Comparison of ENCODE assay signal across 21 mouse cellular contexts in genomic region chr7:129665411-129665810, GRCm38 (mm10).
DNase-seq lines count a peak whose midpoint lies in the region; ATAC-seq lines count a peak whose summit lies in the region.
"Had no signal": no experiment of that assay in that cellular context is flagged by ENCODE, and none has a peak within 500 bp of the region (broad histone marks: within the 10 kb centered on the region; RNA-seq: fewer than 3 reads in every experiment).

No protein-coding gene starts in this region.

- H3K27ac ChIP-seq in kidney, embryonic 15.5 days: peak overlapping the region; percentile 22; the same call in 1 of the 2 replicates
- 0 out of 2 replicates have a peak overlapping the region, but pooled peaks have one; percentile 7 for H3K27ac ChIP-seq in embryonic facial prominence, embryonic 12.5 days
- H3K27ac ChIP-seq: hindbrain, embryonic 15.5 days; limb, embryonic 15.5 days; liver, embryonic 14.5 days; neural tube, embryonic 15.5 days had no signal

- H3K36me3 ChIP-seq in kidney, embryonic 15.5 days: no peaks in the 10 kb centered on the region
- H3K36me3 ChIP-seq in embryonic facial prominence, embryonic 12.5 days: no peaks in the 10 kb centered on the region
- H3K36me3 ChIP-seq: hindbrain, embryonic 15.5 days; limb, embryonic 15.5 days; neural tube, embryonic 15.5 days had no signal

- 66% methylated on average over 3 of the region's 3 CpGs for WGBS in kidney, embryonic 15.5 days
- 88% methylated on average over 3 of the region's 3 CpGs for WGBS in embryonic facial prominence, embryonic 12.5 days

- no peaks in the 10 kb centered on the region for H3K9me3 ChIP-seq in kidney, embryonic 15.5 days (replicated peaks)
- H3K9me3 ChIP-seq in embryonic facial prominence, embryonic 12.5 days: no peaks in the 10 kb centered on the region
- H3K9me3 ChIP-seq: hindbrain, embryonic 15.5 days; limb, embryonic 15.5 days; neural tube, embryonic 15.5 days had no signal

- DNase-seq in kidney, postnatal 10 days: no peak
- peak; percentile 26 for DNase-seq in NIH3T3 (ENCODE audit: low read depth)
- no peak for DNase-seq in thymus, adult 18-20 months
- DNase-seq in cerebellum, postnatal 14 days: no peak
- DNase-seq in cerebellum, adult 18-20 months: no peak
- DNase-seq: adrenal gland, adult 8-10 months; cerebellum, adult 2 months; cerebellum, postnatal 36 days; thymus, postnatal 36 days had no signal

- H3K4me1 ChIP-seq in kidney, embryonic 15.5 days: peaks cover 28% of the 10 kb centered on the region
- H3K4me1 ChIP-seq in embryonic facial prominence, embryonic 12.5 days: peaks cover 22% of the 10 kb centered on the region

- no peak overlapping the region for H3K4me3 ChIP-seq in kidney, embryonic 15.5 days (replicated peaks)
- no peak overlapping the region for H3K4me3 ChIP-seq in embryonic facial prominence, embryonic 12.5 days
- H3K4me3 ChIP-seq: erythroblast, embryonic 14.5 days; hindbrain, embryonic 15.5 days; limb, embryonic 15.5 days; neural tube, embryonic 15.5 days had no signal

- H3K9ac ChIP-seq in kidney, embryonic 15.5 days: no peak overlapping the region
- H3K9ac ChIP-seq in embryonic facial prominence, embryonic 12.5 days: no peak overlapping the region
- H3K9ac ChIP-seq: hindbrain, embryonic 15.5 days; limb, embryonic 15.5 days; liver, embryonic 14.5 days; neural tube, embryonic 15.5 days had no signal

- H3K27me3 ChIP-seq in kidney, embryonic 15.5 days: no peaks in the 10 kb centered on the region
- H3K27me3 ChIP-seq in embryonic facial prominence, embryonic 12.5 days: no peaks in the 10 kb centered on the region
- H3K27me3 ChIP-seq: limb, embryonic 15.5 days had no signal

- no peak overlapping the region for H3K4me2 ChIP-seq in kidney, embryonic 15.5 days
- H3K4me2 ChIP-seq in embryonic facial prominence, embryonic 12.5 days (replicated peaks): no peak overlapping the region
- H3K4me2 ChIP-seq: heart, embryonic 11.5 days; hindbrain, embryonic 15.5 days; limb, embryonic 15.5 days; midbrain, embryonic 11.5 days; neural tube, embryonic 15.5 days had no signal

- ATAC-seq in kidney, embryonic 15.5 days (replicated peaks; ENCODE audit: low FRiP score): no peak
- ATAC-seq in embryonic facial prominence, embryonic 12.5 days (ENCODE audit: insufficient number of reproducible peaks, insufficient read depth, low FRiP score, low TSS enrichment): no peak
- peak; percentile 53 for ATAC-seq in megakaryocyte progenitor cell, adult 5-6 weeks (replicated peaks; ENCODE audit: poor library complexity)
- ATAC-seq: CD4-positive, CD25-positive, alpha-beta regulatory T cell, adult 4 months; forebrain, embryonic 14.5 days had no signal
